Mouse (Mus musculus): Measurements from ENCODE around the gene Gdf2.

Gdf2 gene

GRCm38 (mm10) chr14:33958186-33958585 lies 17.3 kb downstream of the Gdf2 start:
- DNase-seq (ENCODE audit: low read depth) = no peak

- DNase-seq (ENCODE audit: low read depth) = no peak
Measured at GRCm38 (mm10) chr14:33958841-33959240, 18.0 kb downstream of the Gdf2 start.

DNA sequence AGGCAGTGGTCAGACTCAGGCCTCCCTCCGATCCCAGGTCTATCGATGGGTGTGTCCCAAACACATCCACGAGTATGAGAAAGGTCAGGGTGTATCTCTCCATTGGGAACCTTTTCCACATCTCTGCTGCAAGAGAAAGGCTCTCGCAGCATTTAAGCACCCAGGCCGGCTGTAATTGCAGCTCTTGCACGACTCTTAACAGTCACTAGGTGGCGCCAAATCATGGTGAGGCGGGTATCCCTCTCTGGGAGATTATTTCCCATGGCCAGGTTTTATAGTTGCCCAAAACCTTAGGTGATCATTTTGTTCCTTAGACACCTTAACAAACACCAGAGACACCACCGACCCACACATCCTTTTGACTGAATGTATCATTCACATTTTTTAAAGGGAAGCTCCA lies 18.5 kb downstream of the Gdf2 start:
- DNase-seq (ENCODE audit: low read depth) = peak; percentile 33

DNA sequence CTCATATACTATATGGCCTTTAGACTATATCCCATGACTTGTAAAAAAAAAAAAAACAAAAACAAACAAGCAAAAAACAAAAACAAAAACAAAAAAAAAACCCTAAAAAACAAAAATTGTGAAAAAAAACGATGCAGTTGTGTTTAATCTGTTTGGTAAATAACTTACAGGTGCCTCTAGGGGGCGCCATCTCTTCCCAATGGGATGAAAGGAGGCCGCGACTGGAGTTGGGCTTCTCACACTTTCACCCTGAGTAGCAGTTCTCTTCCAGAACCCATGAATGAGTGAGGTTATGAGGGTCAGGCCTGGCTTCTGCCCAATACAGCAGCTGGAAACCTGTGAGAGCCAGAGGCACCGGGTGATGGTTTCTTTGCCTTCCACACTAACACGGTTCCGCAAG lies 24.8 kb downstream of the Gdf2 start:
- peak; percentile 15 for DNase-seq (ENCODE audit: low read depth)

GRCm38 (mm10) chr14:33972679-33973078 lies 31.8 kb downstream of the Gdf2 start:
- peak; percentile 13 for DNase-seq (ENCODE audit: low read depth)

GRCm38 (mm10) chr14:33974752-33975151 lies 33.9 kb downstream of the Gdf2 start:
- no peak for DNase-seq (ENCODE audit: low read depth)

GRCm38 (mm10) chr14:33977748-33978147 lies 36.9 kb downstream of the Gdf2 start:
- DNase-seq (ENCODE audit: low read depth) = no peak

DNA sequence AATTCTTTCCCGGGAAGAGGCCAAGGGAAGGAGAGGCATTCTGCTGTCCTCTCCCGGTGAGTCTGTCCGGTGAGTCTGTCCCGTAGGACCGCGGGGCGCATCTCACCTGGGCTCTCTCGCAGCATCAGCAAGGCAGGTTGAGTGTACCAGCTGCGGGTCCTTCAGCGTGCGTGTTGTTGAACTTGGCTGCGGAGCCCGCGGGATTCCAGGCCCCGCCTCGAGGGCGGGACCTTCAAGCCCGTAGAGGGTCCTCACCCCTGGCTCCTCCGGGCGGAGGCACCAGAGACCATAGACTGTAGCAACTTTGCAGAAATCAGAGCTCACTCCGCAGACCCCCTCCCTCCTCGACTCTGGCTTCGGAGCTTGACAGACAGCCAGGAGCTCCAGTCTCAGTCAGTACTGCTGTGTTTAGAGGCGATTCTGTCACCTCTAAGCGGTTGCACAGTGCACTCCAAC lies 37.8 kb downstream of the Gdf2 start, which contains the start of gene Zfp488:
TSS of gene Zfp488 (minus strand) at position 161 of the 456 bp plus-strand sequence.
- no peak for DNase-seq (ENCODE audit: low read depth)

GRCm38 (mm10) chr14:33989201-33989600 lies 48.4 kb downstream of the Gdf2 start:
- DNase-seq (ENCODE audit: low read depth) = no peak

DNA sequence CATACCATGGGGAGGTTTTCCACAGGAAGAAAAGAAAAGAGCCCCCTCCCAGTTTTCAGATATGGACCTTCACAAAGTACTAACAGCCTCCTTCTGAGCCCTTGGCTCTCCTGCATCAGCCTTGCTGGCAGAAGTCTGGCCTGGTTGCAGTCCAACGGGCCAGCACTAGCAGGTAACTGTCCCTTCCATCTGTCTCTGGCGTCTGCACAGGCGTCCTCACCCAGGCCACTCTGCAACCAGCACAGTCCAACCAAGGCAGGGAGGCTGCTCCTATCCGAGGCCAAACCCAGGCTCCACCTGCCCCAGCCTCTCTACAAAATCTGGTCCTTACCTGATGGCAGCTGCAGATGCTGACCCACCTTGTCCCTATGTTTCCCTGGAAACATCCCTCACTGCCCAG lies 51.1 kb downstream of the Gdf2 start:
- DNase-seq (ENCODE audit: low read depth) = no peak

DNA sequence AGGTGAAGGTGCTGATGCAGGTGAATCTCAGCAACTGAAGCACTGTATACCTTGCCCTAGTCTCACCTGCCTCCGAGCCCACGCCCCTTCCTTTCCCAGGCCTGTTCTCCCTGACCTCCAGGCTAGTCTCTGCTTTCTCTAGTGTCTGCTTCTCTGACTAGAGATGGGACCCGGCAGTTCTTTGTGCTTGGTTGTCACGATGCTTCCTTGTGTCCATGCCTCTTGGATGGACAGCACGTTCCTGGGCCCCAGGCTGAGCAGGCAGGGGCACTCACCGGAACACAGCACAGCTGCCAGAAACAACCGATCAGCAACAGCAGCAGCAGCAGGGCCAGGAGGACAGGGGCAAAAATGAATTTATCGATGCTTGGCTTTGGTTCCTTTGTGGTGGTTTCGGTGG lies 52.2 kb downstream of the Gdf2 start:
- no peak for DNase-seq (ENCODE audit: low read depth)

- DNase-seq (ENCODE audit: low read depth) = no peak
Measured at GRCm38 (mm10) chr14:33993521-33994289, 52.9 kb downstream of the Gdf2 start.

All from 416B (cell line).